Mouse (Mus musculus): ENCODE results near the gene Cadps.

Gene Cadps

GRCm38 (mm10) chr14:12377883-12378282, 445.0 kb downstream of the Cadps start:
- DNase-seq, result no peak

- no peak for DNase-seq
Measured at GRCm38 (mm10) chr14:12377289-12377688, 445.6 kb downstream of the Cadps start.

DNA sequence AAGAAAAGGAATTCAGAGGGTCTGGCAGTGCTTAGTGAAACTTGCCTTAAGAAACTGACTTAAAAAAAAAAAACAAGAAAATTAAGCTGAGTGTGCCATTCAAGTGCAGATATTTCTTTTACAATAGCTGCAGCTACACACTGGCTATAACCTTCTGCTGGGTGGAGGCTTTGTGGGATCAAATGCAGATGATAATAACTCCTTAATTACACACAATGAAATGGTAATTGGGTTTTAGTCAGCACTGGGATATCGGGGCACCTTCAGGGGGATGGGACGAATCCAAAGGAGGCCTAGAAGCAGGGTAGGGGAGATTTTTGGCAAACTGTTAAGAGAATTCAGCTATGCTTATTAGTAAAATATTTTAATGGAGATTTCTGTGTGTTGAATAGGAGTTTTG, 447.4 kb downstream of the Cadps start:
- DNase-seq, result no peak

- no peak for DNase-seq
Measured at GRCm38 (mm10) chr14:12350271-12350916, 472.5 kb downstream of the Cadps start.

GRCm38 (mm10) chr14:12349334-12350090, 473.4 kb downstream of the Cadps start:
- DNase-seq, result no peak

- no peak for DNase-seq
Measured at GRCm38 (mm10) chr14:12348089-12348488, 474.8 kb downstream of the Cadps start, which contains the start of gene Fezf2. Gene Fezf2 (minus strand): TSS chr14:12348189.

DNA sequence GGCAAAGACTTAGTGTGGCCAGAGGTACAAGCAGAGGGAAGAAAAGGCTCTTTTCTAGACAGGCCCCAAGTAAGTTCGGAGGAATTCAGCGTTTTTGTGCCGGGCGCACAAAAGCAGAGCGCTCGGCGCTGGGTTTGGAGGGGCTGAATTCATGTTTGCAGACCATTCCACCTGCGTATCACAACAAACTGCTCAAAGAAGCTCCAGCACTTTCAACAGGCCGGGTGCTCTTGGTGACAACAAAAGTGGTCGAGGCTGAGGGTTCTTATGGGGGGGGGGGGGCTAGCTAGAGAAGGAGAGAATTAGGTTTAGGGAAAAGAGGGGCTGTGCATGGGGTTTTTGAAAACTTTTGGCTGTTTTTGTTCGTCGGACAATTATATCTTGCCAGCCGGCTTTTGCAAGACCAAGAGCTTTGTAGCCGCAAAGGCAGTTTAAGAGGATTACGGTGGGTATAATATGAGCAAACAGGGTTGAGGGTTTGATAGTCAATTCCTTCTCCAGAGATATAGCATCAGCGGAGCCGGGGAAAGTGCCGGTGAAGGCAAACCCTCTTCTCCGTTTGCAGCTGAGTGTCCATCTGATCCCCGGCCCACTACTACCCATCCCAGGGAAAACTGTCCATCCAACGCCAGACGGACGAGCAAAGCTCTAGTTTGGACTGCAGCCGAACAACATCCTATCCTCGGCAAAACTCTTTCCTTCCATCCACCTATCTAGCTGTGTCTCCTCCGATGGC, 475.8 kb downstream of the Cadps start:
- no peak for DNase-seq

DNA sequence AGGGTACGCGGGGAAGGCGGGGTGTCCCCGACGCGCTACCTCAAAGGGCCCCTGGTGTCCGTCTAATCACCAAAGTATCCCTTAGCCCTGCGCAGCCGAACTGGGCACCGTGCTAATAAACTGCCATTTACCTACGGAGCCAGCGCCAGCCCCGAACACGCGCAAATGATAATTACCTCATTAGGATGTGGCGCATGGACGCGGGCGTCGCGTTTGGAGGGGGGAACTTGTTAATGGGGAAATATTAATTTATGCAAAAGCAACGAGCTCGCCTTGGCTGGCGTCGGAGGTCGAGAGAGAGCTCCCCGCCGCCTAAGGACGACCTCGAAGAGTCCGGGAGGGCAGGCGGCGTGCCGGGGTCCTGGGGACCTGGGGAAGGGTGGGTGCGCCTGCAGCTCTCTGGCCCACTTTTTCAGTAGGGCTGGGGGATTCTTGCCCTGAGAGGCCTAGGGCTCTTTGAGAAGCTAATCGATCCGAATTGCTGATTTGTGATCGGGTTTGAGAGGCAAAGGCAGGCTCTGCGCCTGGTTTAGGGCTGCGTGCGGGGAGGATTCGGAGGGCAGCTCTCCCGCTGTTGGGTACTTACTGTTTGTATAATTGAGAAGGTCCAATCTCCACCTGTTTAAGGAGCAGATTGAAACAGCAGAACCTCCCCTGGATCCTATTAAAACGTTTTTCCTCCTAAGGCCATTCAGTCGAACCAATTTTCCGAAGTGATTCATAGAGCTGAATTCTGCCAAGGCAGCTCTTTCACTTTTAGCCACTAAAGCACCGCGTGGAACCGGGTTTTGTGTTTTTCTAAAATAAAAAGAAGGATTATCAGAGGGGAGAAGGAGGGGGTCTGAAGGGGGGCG, 476.6 kb downstream of the Cadps start:
- no peak for DNase-seq

DNA sequence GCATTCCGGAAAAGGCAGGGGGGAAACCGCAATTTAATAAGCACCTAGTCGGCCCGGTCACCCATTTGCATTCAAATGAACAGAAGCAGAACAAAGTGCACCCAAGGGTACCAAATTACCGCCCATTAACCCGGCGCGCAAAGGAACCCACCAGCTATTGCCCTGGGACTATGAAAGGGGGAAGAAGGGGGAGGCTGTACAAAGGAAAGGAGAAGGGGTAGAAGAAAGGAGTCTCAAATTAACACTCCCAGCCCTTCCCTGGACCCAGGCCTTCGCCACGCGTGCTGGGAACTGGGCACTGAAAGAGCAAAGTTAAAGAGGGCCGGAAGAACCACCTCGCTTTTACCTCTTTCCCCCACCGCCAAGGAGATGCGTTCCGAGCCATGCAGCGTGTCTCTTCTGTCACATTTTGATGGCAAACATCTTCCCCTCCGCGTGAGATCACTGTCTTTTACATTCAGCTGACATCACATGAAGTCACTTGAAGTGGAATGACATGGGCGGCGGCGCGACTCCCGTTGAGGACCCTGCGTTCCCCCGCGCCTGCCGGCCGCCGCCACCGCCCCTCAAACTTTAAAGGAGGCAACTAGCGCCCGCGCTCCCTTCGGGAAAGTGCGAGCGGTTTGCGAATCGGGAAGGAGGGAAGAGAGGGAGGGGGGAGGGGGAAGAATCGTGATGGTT, 477.5 kb downstream of the Cadps start:
- no peak for DNase-seq

GRCm38 (mm10) chr14:12344746-12345240, 478.1 kb downstream of the Cadps start:
- no peak for DNase-seq

DNA sequence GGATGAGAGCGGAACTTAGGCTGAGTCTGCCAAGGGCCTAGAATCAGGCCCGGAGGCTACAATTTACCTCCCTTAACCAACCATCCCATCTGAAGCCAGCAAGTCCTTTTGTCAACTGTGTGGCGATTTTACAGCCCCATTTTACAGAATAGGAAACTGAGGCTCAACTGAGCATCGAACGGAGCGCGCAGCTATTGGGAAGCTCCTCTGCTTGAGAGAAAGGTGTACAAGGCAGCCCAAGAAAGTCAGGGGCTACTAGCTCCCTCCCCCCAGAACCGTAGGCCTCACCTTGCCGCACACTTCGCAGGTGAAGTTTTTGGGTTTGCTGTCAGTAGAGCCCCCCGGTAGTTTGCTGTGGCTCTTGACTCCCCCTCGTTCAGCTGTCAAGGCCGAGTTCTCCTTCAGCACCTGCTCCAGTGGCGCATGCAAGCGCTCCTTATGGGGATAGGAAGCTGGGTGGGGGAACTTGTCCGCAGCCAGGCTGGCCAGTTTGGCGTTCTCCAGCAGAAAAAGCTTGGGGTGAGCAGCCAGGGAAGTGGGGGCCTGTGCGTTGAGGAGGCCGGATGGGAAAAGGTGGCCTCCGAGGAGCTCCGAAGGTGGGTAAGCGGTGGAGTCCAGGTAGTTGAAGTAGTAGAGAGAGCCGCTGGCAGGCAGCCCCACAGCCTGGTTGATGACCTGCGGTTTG, 478.7 kb downstream of the Cadps start:
- DNase-seq, result no peak

- DNase-seq, result no peak
Measured at GRCm38 (mm10) chr14:12343451-12343941, 479.4 kb downstream of the Cadps start.

DNA sequence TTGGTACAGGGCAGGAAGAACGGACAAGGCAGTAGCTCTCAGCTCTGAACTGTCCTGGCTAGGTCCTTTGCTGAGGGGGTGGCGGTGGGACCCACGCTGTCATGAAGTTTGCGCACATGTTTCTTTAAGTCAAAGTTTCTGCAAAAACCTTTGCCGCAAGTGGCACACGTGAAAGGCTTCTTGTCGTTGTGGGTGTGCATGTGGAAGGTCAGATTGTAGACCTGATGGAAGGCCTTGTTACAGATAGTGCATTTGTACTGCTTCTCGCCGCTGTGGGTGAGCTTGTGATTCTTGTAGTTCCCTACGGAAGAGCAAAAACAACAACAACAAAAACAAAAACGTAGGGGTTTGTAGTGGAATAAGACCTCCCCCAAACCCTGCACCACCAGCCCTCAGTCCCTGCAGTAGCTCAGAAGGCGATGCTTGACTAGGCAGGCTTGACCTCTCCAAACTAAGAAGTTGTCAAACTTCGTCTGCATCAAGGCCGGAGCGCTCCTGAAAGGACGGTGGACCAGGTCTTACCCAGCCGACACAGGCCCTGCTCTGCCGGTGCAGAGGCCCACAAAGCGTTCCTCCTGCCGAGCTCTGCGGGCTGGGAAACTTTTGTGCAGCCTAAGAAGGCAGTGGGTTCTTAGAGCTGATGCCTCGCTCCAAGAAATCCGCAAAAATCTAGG, 480.3 kb downstream of the Cadps start:
- no peak for DNase-seq

- DNase-seq, result no peak
Measured at GRCm38 (mm10) chr14:12341789-12342457, 481.0 kb downstream of the Cadps start.

DNA sequence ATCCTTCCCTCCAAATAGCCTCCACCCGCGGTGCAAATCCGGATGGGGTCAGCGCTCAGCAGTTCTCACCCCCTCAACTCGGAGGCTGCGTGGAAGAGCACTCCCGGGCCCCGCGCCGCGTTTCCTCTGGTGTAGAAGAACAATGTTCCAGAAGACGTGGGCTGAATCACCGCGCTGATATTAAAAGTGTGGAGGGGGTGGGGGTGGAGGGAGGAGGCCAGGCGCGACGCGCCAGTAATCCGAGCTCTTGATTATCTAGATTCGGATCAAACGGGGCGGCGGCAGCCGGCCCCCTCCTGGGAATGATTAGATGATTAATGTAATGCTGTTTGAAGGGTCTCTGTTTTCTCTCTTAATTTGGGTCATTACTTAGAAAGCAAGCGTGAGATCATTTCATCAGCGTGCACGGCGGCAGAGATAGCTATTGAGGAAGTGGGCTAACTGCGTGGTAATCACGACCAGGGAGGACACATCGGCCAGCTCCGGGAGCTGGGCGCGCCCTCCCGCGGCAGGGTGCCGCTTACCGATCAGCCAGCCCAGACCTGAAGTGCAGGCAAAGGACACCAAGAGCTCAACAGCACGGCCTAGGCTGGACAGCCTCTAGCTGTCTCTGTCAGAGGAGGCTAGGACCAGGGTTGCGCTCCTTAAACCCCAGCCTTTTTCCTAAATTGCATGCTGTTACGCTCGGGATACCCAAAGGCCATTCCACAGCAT, 481.6 kb downstream of the Cadps start:
- DNase-seq, result no peak

DNA sequence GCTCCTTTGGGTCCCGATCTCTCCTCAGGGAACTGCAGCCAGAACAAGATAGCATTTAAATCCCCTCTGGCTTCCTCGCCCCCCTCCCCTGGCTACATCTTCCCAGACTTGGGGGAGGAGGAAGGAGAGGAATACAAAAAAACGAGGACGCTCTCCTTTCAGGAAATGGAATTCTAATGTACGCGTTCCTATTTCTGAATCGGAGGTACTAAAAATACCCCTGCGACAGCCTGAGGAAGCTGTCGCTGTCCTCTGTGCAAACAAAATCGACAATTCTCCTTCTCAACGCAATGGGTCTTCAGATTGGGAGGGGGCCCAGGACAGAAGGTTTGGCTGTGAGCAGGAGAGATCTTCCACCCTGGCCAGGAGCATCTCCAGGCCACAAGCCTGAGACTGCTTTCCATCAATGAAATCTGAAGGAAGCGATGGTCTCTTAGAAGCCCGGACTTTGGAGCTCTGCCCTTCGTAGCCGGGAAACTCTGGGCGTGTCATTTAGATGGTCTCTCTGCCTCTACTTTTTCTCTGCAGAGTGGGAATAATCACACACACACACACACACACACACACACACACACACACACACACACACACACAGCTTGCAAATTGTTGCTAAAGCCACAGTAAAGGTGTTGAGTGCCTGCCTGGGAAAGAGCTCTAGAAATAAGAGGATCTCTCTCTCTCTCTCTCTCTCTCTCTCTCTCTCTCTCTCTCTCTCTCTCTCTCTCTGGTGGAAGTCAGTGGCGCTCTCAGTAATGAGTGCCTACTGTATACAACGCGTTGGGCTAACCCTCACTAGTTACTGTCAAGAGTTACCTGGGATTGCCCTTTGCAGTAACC, 482.4 kb downstream of the Cadps start:
- no peak for DNase-seq

- no peak for DNase-seq
Measured at GRCm38 (mm10) chr14:12338811-12339565, 483.9 kb downstream of the Cadps start.
